Mouse (Mus musculus) lung, adult 2 months (tissue): Measurements from ENCODE around the gene Ccl22.

Experiments
- CTCF ChIP-seq: fragments of 200-500 bp; IDR thresholded peaks from 2 replicates; pipeline ENCODE4 v1.5.1; 2011; ENCODE audit warnings: mild to moderate bottlenecking, low read length, control low read depth; ENCODE audit not compliant: insufficient read depth
- POLR2A ChIP-seq: fragments of 200-500 bp; IDR thresholded peaks from 2 replicates; pipeline ENCODE4 v1.6.1; 2011; ENCODE audit warnings: low read depth, mild to moderate bottlenecking, control low read depth, low read length, borderline replicate concordance; ENCODE audit errors: extremely low read depth

- no peak for TF ChIP-seq POLR2A
- TF ChIP-seq CTCF, result no peak
These were observed 43.2 kb upstream of the Ccl22 start for GRCm38 (mm10) chr8:94702156-94702555.
